Mouse (Mus musculus): ENCODE data around the gene Psg19. TPM values are rescaled to one million over a fixed set of nuclear protein-coding genes. Genes with fewer than 3 reads are reported as not detected.

Gene Psg19
- total RNA-seq (2012; rRNA removed): not detected in 2 replicates
- polyA plus RNA-seq (2012; ENCODE audit: insufficient read depth in 1 of 2, insufficient read length in 2 of 2, low read depth in 1 of 2, low replicate concordance in 2 of 2, missing spikeins in 1 of 2): under 1 TPM in 1 of 2 experiments, not detected in 1; 0.04 TPM

DNA sequence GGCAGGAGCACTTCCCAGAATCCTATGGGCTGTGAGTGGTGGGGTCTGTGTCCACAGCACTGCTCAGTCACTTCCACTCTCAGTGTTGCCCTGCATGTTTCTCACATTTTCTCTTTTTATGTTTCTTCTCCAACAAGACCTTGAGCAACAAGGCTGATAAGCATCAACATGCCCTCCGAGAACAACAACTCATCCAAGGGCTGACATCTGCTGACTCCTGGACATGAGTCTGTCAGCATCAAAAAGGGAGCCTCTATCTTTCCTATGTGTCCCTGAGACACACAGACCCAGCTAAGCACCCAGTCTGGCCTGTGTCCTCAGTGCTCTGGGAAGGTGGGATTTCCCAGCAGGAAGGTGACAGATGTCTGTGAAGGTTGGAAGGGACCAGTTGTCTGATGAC, at the start of gene Psg19:
Gene Psg19, minus strand, starts transcription at position 101 of the 400 bp plus-strand sequence.
- no peak for DNase-seq (ENCODE audit: low read depth, low spot score)
- H3K27me3 ChIP-seq (ENCODE audit: control insufficient read depth in 1 of 2, insufficient read depth in 2 of 2, low read length in 2 of 2): 0 out of 4 replicates have a peak, but pooled peaks cover 0 to 1% of the 10 kb centered on the region in 2 experiments
- H3K4me3 ChIP-seq (ENCODE audit: control insufficient read depth in 1 of 2, insufficient read depth in 1 of 2, low read depth in 2 of 2, low read length in 2 of 2): no peak within 1 kb of the TSS
- H3K79me2 ChIP-seq (ENCODE audit: control insufficient read depth, insufficient read depth, low read length, poor library complexity): no peaks in the 10 kb centered on the region
- no peaks in the 10 kb centered on the region for H3K9me3 ChIP-seq (replicated peaks; ENCODE audit: insufficient read depth, low read length)
- H3K27ac ChIP-seq (ENCODE audit: control insufficient read depth, low read depth, low read length): no peak within 1 kb of the TSS
- peaks cover 0 to 4% of the 10 kb centered on the region in 2 experiments for H3K4me1 ChIP-seq (ENCODE audit: control insufficient read depth in 1 of 2, insufficient read depth in 2 of 2, low read length in 2 of 2)
- no peak within 1 kb of the TSS for H3K9ac ChIP-seq (ENCODE audit: control insufficient read depth, low read depth, low read length, poor library complexity, severe bottlenecking)
- H3K36me3 ChIP-seq (ENCODE audit: control insufficient read depth in 1 of 2, insufficient read depth in 2 of 2, low read length in 2 of 2): no peaks in the 10 kb centered on the region
- TF ChIP-seq USF2 (IDR thresholded peaks at IDR 0.05; ENCODE audit: borderline replicate concordance in 1 of 2, insufficient read depth in 1 of 2, low read depth in 1 of 2, low read length in 2 of 2) (no peak), MAZ (IDR thresholded peaks at IDR 0.05; ENCODE audit: low read depth, low read length) (no peak), EP300 (IDR thresholded peaks at IDR 0.05; ENCODE audit: low read depth in 1 of 2, low read length in 2 of 2) (no peak), NRF1 (IDR thresholded peaks at IDR 0.05; ENCODE audit: insufficient read depth, low read depth, low read length, poor library complexity, severe bottlenecking) (no peak), MYB (IDR thresholded peaks at IDR 0.05; ENCODE audit: low read depth, low read length) (no peak), HCFC1 (IDR thresholded peaks at IDR 0.05; ENCODE audit: low read depth, low read length) (no peak), POLR2AphosphoS2 (IDR thresholded peaks at IDR 0.05; ENCODE audit: low read length) (no peak), NELFE (IDR thresholded peaks at IDR 0.05; ENCODE audit: low read depth, low read length) (no peak), E2F4 (IDR thresholded peaks at IDR 0.05; ENCODE audit: borderline replicate concordance, low read depth, low read length) (no peak), MAFK (IDR thresholded peaks at IDR 0.05; ENCODE audit: borderline replicate concordance, low read depth, low read length) (no peak), RCOR1 (IDR thresholded peaks at IDR 0.05; ENCODE audit: low read depth, low read length) (no peak)

DNA sequence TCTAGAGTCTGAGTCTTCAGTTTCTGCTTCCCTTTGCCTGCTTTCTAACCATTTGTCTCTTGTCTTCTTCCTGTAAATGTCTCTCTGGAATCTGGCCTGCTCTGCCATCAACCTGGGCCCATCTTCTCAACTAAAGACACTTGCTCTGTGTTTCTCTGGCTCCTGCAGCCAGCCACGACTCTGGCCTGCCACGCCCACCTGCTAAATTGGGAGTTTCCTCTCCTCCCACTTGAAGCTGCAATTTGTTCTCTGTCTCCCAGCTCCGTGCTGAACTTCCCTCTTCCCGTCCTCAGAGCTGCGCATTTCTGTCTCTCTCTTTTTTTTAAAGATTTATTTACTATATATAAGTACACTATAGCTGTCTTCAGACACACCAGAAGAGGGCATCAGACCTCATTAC, 46.5 kb upstream of the Psg19 start:
- no peak for TF ChIP-seq USF2 (IDR thresholded peaks at IDR 0.05; ENCODE audit: borderline replicate concordance in 1 of 2, insufficient read depth in 1 of 2, low read depth in 1 of 2, low read length in 2 of 2)
- TF ChIP-seq MYC (IDR thresholded peaks at IDR 0.05; ENCODE audit: low read depth, low read length): no peak
- TF ChIP-seq GABPA (IDR thresholded peaks at IDR 0.05; ENCODE audit: low read depth, low read length): no peak
- TF ChIP-seq ZC3H11A (IDR thresholded peaks at IDR 0.05; ENCODE audit: low read depth, low read length): no peak
- no peak for TF ChIP-seq MXI1 (IDR thresholded peaks at IDR 0.05; ENCODE audit: low read depth, low read length)
- Histone ChIP-seq H3K79me2 (ENCODE audit: control insufficient read depth, insufficient read depth, low read length, poor library complexity) (no peaks in the 10 kb centered on the region; the same call in 1 of the 2 replicates), H3K27ac (ENCODE audit: control insufficient read depth, low read depth, low read length) (no peak overlapping the region), H3K36me3 (ENCODE audit: control insufficient read depth in 1 of 2, insufficient read depth in 2 of 2, low read length in 2 of 2) (no peaks in the 10 kb centered on the region), H3K9me3 (replicated peaks; ENCODE audit: insufficient read depth, low read length) (no peaks in the 10 kb centered on the region), H3K9ac (ENCODE audit: control insufficient read depth, low read depth, low read length, poor library complexity, severe bottlenecking) (no peak overlapping the region), H3K4me3 (ENCODE audit: control insufficient read depth in 1 of 2, insufficient read depth in 1 of 2, low read depth in 2 of 2, low read length in 2 of 2) (no peak overlapping the region), H3K4me1 (ENCODE audit: control insufficient read depth in 1 of 2, insufficient read depth in 2 of 2, low read length in 2 of 2) (peaks cover 0 to 9% of the 10 kb centered on the region in 2 experiments; a peak in 1 of 4 replicates), H3K27me3 (ENCODE audit: control insufficient read depth in 1 of 2, insufficient read depth in 2 of 2, low read length in 2 of 2) (no peaks in the 10 kb centered on the region; a peak in 1 of 4 replicates)
- DNase-seq (ENCODE audit: low read depth, low spot score): no peak
